In the genomic region with DNA sequence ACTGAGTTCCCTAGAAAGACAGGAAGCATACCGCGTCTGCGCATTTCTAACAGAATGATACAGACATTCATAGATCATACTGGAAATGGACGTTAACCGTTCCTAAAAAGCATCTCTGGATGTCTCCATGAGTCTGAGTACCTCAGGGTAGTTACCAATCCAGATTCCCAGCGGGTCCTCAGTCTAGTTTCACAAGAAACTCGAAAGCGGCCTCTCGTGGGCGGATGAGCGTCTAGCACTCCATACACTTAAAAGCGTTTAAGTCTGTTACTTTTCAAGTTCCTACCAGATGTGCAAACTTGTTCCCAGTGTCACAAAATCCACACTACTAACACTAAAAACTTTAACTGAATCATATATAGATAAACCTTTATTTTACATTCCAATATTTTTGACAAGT, we compare ENCODE assay signal across 27 mouse cellular contexts. TPM values are rescaled to one million over a fixed set of nuclear protein-coding genes. Genes with fewer than 3 reads are reported as not detected.
DNase-seq lines count a peak whose midpoint lies in the region; TF ChIP-seq lines count a peak whose summit lies in the region.
"Had no signal": no experiment of that assay in that cellular context is flagged by ENCODE, and none has a peak within 500 bp of the region (broad histone marks: within the 10 kb centered on the region; RNA-seq: fewer than 3 reads in every experiment).

No protein-coding gene starts in this region.

- WGBS in heart, adult 2 months: 93% methylated on average over 12 of the region's 12 CpGs

- H3K4me1 ChIP-seq in heart, adult 2 months (ENCODE audit: control insufficient read depth, insufficient read depth, low read length): no peaks in the 10 kb centered on the region
- H3K4me1 ChIP-seq: embryonic facial prominence, embryonic 12.5 days; embryonic facial prominence, embryonic 15.5 days; forebrain, embryonic 12.5 days; forebrain, embryonic 15.5 days; heart, embryonic 10.5 days; heart, embryonic 13.5 days had no signal

- no peak for TF ChIP-seq CTCF in heart, adult 2 months (IDR thresholded peaks at IDR 0.05)

- no peak for TF ChIP-seq POLR2A in heart, adult 2 months (IDR thresholded peaks at IDR 0.05; ENCODE audit: insufficient read depth, low read depth, low read length)

- H3K79me2 ChIP-seq in heart, adult 2 months (replicated peaks; ENCODE audit: control insufficient read depth, insufficient read depth, low read length): no peaks in the 10 kb centered on the region

- TF ChIP-seq EP300 in heart, adult 2 months (IDR thresholded peaks at IDR 0.05; ENCODE audit: insufficient read depth, low read depth, low read length): no peak

- no peak overlapping the region for H3K27ac ChIP-seq in heart, adult 2 months
- H3K27ac ChIP-seq: embryonic facial prominence, embryonic 12.5 days; embryonic facial prominence, embryonic 15.5 days; forebrain, embryonic 12.5 days; forebrain, embryonic 15.5 days; gastrocnemius, adult 2 months; heart, embryonic 10.5 days; heart, embryonic 13.5 days; hindbrain, embryonic 14.5 days; hindbrain, postnatal 0 days had no signal

- H3K36me3 ChIP-seq in heart, adult 2 months (ENCODE audit: control insufficient read depth, insufficient read depth, low read length): peaks cover 7% of the 10 kb centered on the region
- H3K36me3 ChIP-seq: forebrain, embryonic 15.5 days had no signal

- H3K9ac ChIP-seq in heart, adult 2 months (ENCODE audit: low read depth, low read length): no peak overlapping the region
- H3K9ac ChIP-seq: embryonic facial prominence, embryonic 12.5 days; embryonic facial prominence, embryonic 15.5 days; forebrain, embryonic 12.5 days; forebrain, embryonic 15.5 days; heart, embryonic 13.5 days; hindbrain, embryonic 14.5 days had no signal

- no peaks in the 10 kb centered on the region for H3K27me3 ChIP-seq in heart, adult 2 months (ENCODE audit: control insufficient read depth, insufficient read depth, low read length)
- H3K27me3 ChIP-seq: embryonic facial prominence, embryonic 12.5 days; embryonic facial prominence, embryonic 15.5 days; forebrain, embryonic 12.5 days; forebrain, embryonic 15.5 days; heart, embryonic 13.5 days had no signal

- H3K4me3 ChIP-seq in heart, adult 2 months: no peak overlapping the region
- H3K4me3 ChIP-seq: embryonic facial prominence, embryonic 12.5 days; embryonic facial prominence, embryonic 15.5 days; forebrain, embryonic 12.5 days; forebrain, embryonic 15.5 days; gastrocnemius, adult 2 months; heart, embryonic 10.5 days; heart, embryonic 13.5 days had no signal

- DNase-seq in heart, adult 11 months: peak; percentile 52
- no peak for DNase-seq in heart, adult 2 months
- peak; percentile 31 for DNase-seq in right cerebral cortex, adult 18-20 months
- DNase-seq in right cerebral cortex, postnatal 25 days: no peak
- DNase-seq in brain, adult 2 months (ENCODE audit: low read depth, low spot score): peak; percentile 67
- DNase-seq in thymus, postnatal 25 days: no peak
- DNase-seq: adrenal gland, postnatal 10 days; adrenal gland, postnatal 36 days; B cell, adult 2 months; cerebellum, adult 11 months; cerebellum, adult 2 months; cerebellum, adult 9-11 months; cerebellum, postnatal 25 days; gastrocnemius, adult 2 months; gastrocnemius, postnatal 14 days; heart, adult 18-20 months; heart, postnatal 14 days; heart, postnatal 4 days; kidney, adult 18-20 months had no signal

- intact Hi-C loops in heart, adult 2 months (cut with DNase I): no loop called here

RNA-seq across cellular contexts. Expression of a gene that starts 7.3 kb away (rescaled TPM):
- 10 to 100 TPM; 58.5 to 68.0 TPM for total RNA-seq in heart, adult 2 months (2021)
- polyA plus RNA-seq in heart, adult 2 months (2012; rRNA removed): 53.2 and 79.0 TPM in 2 replicates

RNA-seq across cellular contexts. Expression of a gene that starts 22.0 kb away (rescaled TPM):
- 10 to 100 TPM; 20.6 to 21.3 TPM for total RNA-seq in heart, adult 2 months (2021)
- polyA plus RNA-seq in heart, adult 2 months (2012; rRNA removed): 10.6 and 21.6 TPM in 2 replicates

RNA-seq across cellular contexts. Expression of a gene that starts 22.1 kb away (rescaled TPM):
- total RNA-seq in heart, adult 2 months (2021): 10 to 100 TPM; 34.4 to 39.1 TPM
- 31.2 and 62.1 TPM in 2 replicates for polyA plus RNA-seq in heart, adult 2 months (2012; rRNA removed)

Comparison
In these comparisons a context has a peak if more than half of its experiments do, and no peak if none do; other contexts are left out.
1. DNase-seq: peak in heart, adult 11 months (single experiment), right cerebral cortex, adult 18-20 months (single experiment) and brain, adult 2 months (single experiment); none in heart, adult 2 months (0 of 2), right cerebral cortex, postnatal 25 days (single experiment) and thymus, postnatal 25 days (single experiment).